Mouse (Mus musculus) hindbrain, embryonic 14.5 days (tissue): ENCODE results near the gene Olfr666. TPM values are rescaled to one million over a fixed set of nuclear protein-coding genes. Genes with fewer than 3 reads are reported as not detected.

ENCODE experiments used
- ATAC-seq: fragments of 200-750 bp; cut with Nextera tagmentation; 2 replicates; pipeline ENCODE4 v1.8.0; 2017; ENCODE audit warnings: moderate number of reproducible peaks, mild to moderate bottlenecking, moderate TSS enrichment, moderate library complexity; ENCODE audit not compliant: low FRiP score
- DNase-seq: peaks from one replicate; pipeline ENCODE4 v3.0.0-alpha.2; 2015; ENCODE audit warnings: low spot score
- H3K27ac ChIP-seq: fragments of 300-500 bp; sonication (generic); 2 replicates; pipeline ENCODE4 v1.5.1; 2014; ENCODE audit warnings: mild to moderate bottlenecking, moderate library complexity
- H3K27me3 ChIP-seq: fragments of 300-500 bp; sonication (generic); 2 replicates; pipeline ENCODE4 v1.6.1; 2014; ENCODE audit warnings: mild to moderate bottlenecking, low read length, mixed read lengths; ENCODE audit not compliant: control insufficient read depth, insufficient read depth
- H3K36me3 ChIP-seq: fragments of 300-500 bp; sonication (generic); replicated peaks from 2 replicates; pipeline ENCODE4 v1.6.1; 2014; ENCODE audit not compliant: control insufficient read depth, insufficient read depth
- H3K4me1 ChIP-seq: fragments of 300-500 bp; sonication (generic); replicated peaks from 2 replicates; pipeline ENCODE4 v1.6.1; 2014; ENCODE audit warnings: antibody characterized with exemption, low read length, mixed read lengths; ENCODE audit not compliant: control insufficient read depth, insufficient read depth
- H3K4me2 ChIP-seq: fragments of 300-500 bp; sonication (generic); replicated peaks from 2 replicates; pipeline ENCODE4 v1.6.1; 2014; ENCODE audit warnings: mild to moderate bottlenecking, moderate library complexity
- H3K4me3 ChIP-seq: fragments of 300-500 bp; sonication (generic); replicated peaks from 2 replicates; pipeline ENCODE4 v1.5.1; 2014; ENCODE audit warnings: mild to moderate bottlenecking, low read length
- H3K9ac ChIP-seq: fragments of 300-500 bp; sonication (generic); 2 replicates; pipeline ENCODE4 v1.6.1; 2014
- H3K9me3 ChIP-seq: fragments of 300-500 bp; sonication (generic); 2 replicates; pipeline ENCODE4 v1.6.1; 2016; ENCODE audit warnings: low read length; ENCODE audit not compliant: control insufficient read depth
- WGBS: fragments of 180-500 bp; shearing (Covaris S2); extraction: QIAGEN DNeasy Blood & Tissue Kit; methylation state at CpG from one replicate; pipeline ENCODE4 v1.1.7; 2014; 5-methylcytosine and 5-hydroxymethylcytosine counted together
- polyA plus RNA-seq: library from polyadenylated mRNA; unstranded; fragments of >200 nt; fragmentation: Nextera tagmentation; extraction: Ambion mirVana; gene quantifications from 2 replicates; pipeline ENCODE4 v1.2.1, GENCODE M21; 2014

Olfr666 gene
- polyA plus RNA-seq, 1 experiment from 2014 or later: not detected

DNA sequence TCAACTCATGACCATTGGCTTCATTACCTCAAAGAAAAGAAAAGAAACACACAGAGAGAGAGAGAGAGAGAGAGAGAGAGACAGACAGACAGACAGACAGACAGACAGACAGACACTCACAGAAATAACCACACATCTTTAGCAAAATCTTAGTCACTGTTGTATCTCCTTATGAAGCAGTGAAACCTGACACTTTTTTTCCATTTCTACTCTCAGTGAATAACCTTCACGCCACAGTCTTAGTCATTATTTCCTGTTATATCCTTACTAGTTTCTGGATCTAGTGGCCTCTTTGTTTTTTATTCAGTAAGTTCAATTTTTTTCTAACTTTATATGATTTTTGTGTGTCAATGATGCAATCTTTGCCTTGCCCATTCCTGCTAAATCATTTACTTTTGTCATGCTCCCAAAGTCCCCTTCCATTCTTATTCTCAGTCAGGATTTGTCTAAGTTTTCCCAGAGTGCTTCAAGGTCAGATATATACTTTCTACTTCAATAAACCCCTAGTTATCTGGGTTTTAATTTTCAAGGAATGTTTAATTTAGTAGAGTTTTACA is 51.9 kb downstream of the Olfr666 start:
- ATAC-seq: no peak
- H3K4me3 ChIP-seq: no peak overlapping the region
- H3K4me1 ChIP-seq: no peaks in the 10 kb centered on the region
- no peak overlapping the region for H3K27ac ChIP-seq
- no peaks in the 10 kb centered on the region for H3K36me3 ChIP-seq
- no peak for DNase-seq
- 94% methylated on average over 1 of the region's 1 CpGs for whole genome bisulfite sequencing
- H3K4me2 ChIP-seq: no peak overlapping the region
- no peaks in the 10 kb centered on the region for H3K9me3 ChIP-seq
- H3K9ac ChIP-seq: no peak overlapping the region
- no peaks in the 10 kb centered on the region for H3K27me3 ChIP-seq

DNA sequence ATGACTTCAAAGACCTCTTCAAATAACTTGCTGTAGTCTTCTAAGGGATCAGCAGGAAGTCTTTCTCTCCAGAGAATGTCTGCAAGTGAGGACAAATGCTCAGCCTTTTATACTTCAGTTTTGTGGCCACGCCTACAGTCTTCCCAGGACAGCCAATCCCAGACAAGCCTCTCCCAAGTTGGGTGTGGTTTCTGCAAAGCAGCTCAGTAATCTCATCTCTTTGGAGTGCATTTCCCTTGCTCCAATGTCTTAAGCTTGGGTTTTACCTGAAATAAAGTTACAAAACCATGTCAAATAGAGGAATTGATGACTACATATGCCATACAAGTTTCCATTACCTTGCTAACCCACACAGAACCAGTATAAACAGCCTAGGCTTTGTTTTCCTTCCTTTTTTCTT is 53.2 kb downstream of the Olfr666 start, which contains the start of gene Usp17lb:
Usp17lb (minus strand) TSS at position 101 of the 400 bp plus-strand sequence.
- WGBS: 69% methylated on average over 1 of the region's 1 CpGs
- H3K27me3 ChIP-seq: no peaks in the 10 kb centered on the region
- no peaks in the 10 kb centered on the region for H3K4me1 ChIP-seq
- no peak within 1 kb of the TSS for H3K9ac ChIP-seq
- no peaks in the 10 kb centered on the region for H3K9me3 ChIP-seq
- H3K27ac ChIP-seq: no peak within 1 kb of the TSS
- ATAC-seq (no peak), DNase-seq (no peak)
- no peaks in the 10 kb centered on the region for H3K36me3 ChIP-seq
- no peak within 1 kb of the TSS for H3K4me3 ChIP-seq
- H3K4me2 ChIP-seq: no peak within 1 kb of the TSS

Other genes with a start within 250 kb of the Olfr666 start
- 0.12 and 0.27 TPM in 2 replicates for gene Olfr658, start 248.6 kb downstream of the Olfr666 start, polyA plus RNA-seq
- not detected in 2 replicates for gene Olfr659, start 229.2 kb downstream of the Olfr666 start, polyA plus RNA-seq
- not detected in 2 replicates for gene Olfr661, start 209.5 kb downstream of the Olfr666 start, polyA plus RNA-seq
- gene Usp17le, start 118.5 kb downstream of the Olfr666 start, polyA plus RNA-seq: not detected in 2 replicates
- not detected in 2 replicates for gene Usp17lb, start 53.3 kb downstream of the Olfr666 start, polyA plus RNA-seq
- not detected in 2 replicates for gene Usp17la, start 38.9 kb downstream of the Olfr666 start, polyA plus RNA-seq
- not detected in 2 replicates for gene Olfr665, start 17.9 kb downstream of the Olfr666 start, polyA plus RNA-seq
- not detected in 2 replicates for gene Olfr667, start 25.5 kb upstream of the Olfr666 start, polyA plus RNA-seq
- gene Olfr668, start 32.1 kb upstream of the Olfr666 start, polyA plus RNA-seq: not detected in 2 replicates
- not detected in 2 replicates for gene Olfr669, start 38.3 kb upstream of the Olfr666 start, polyA plus RNA-seq
- not detected in 2 replicates for gene Olfr670, start 66.7 kb upstream of the Olfr666 start, polyA plus RNA-seq
- gene Olfr671, start 83.2 kb upstream of the Olfr666 start, polyA plus RNA-seq: not detected in 2 replicates
- gene Olfr672, start 106.1 kb upstream of the Olfr666 start, polyA plus RNA-seq: not detected in 2 replicates
- not detected in 2 replicates for gene Olfr675, start 132.5 kb upstream of the Olfr666 start, polyA plus RNA-seq
- gene Olfr676, start 136.7 kb upstream of the Olfr666 start, polyA plus RNA-seq: not detected in 2 replicates
- gene Olfr677, start 155.4 kb upstream of the Olfr666 start, polyA plus RNA-seq: not detected in 2 replicates
- not detected in 2 replicates for gene Olfr678, start 168.5 kb upstream of the Olfr666 start, polyA plus RNA-seq
- gene Olfr679, start 185.3 kb upstream of the Olfr666 start, polyA plus RNA-seq: not detected in 2 replicates
- gene Olfr680-ps1, start 196.9 kb upstream of the Olfr666 start, polyA plus RNA-seq: not detected in 2 replicates
- gene Olfr681, start 220.9 kb upstream of the Olfr666 start, polyA plus RNA-seq: not detected in 2 replicates